Mouse (Mus musculus): ENCODE results near the gene Prkcb.

Prkcb gene

GRCm38 (mm10) chr7:122320843-122321544 is 32.4 kb downstream of the Prkcb start:
- DNase-seq (ENCODE audit: low spot score), result no peak

GRCm38 (mm10) chr7:122322038-122322690 is 33.6 kb downstream of the Prkcb start:
- no peak for DNase-seq (ENCODE audit: low spot score)

- no peak for DNase-seq (ENCODE audit: low spot score)
Measured at GRCm38 (mm10) chr7:122327942-122328341, 39.4 kb downstream of the Prkcb start.

- no peak for DNase-seq (ENCODE audit: low spot score)
Measured at GRCm38 (mm10) chr7:122328466-122328865, 39.9 kb downstream of the Prkcb start.

GRCm38 (mm10) chr7:122329588-122329987 is 41.0 kb downstream of the Prkcb start:
- no peak for DNase-seq (ENCODE audit: low spot score)

GRCm38 (mm10) chr7:122333686-122334085 is 45.1 kb downstream of the Prkcb start:
- no peak for DNase-seq (ENCODE audit: low spot score)

- no peak for DNase-seq (ENCODE audit: low spot score)
Measured at GRCm38 (mm10) chr7:122337302-122337701, 48.8 kb downstream of the Prkcb start.

GRCm38 (mm10) chr7:122338055-122338454 is 49.5 kb downstream of the Prkcb start:
- no peak for DNase-seq (ENCODE audit: low spot score)

GRCm38 (mm10) chr7:122339476-122339875 is 50.9 kb downstream of the Prkcb start:
- DNase-seq (ENCODE audit: low spot score), result no peak

GRCm38 (mm10) chr7:122341813-122342212 is 53.3 kb downstream of the Prkcb start:
- DNase-seq (ENCODE audit: low spot score), result no peak

GRCm38 (mm10) chr7:122344656-122345055 is 56.1 kb downstream of the Prkcb start:
- no peak for DNase-seq (ENCODE audit: low spot score)

GRCm38 (mm10) chr7:122346251-122347242 is 58.0 kb downstream of the Prkcb start:
- no peak for DNase-seq (ENCODE audit: low spot score)

GRCm38 (mm10) chr7:122347433-122347832 is 58.9 kb downstream of the Prkcb start:
- DNase-seq (ENCODE audit: low spot score), result no peak

- DNase-seq (ENCODE audit: low spot score), result no peak
Measured at GRCm38 (mm10) chr7:122349961-122350360, 61.4 kb downstream of the Prkcb start.

GRCm38 (mm10) chr7:122350741-122351140 is 62.2 kb downstream of the Prkcb start:
- no peak for DNase-seq (ENCODE audit: low spot score)

GRCm38 (mm10) chr7:122351816-122352215 is 63.3 kb downstream of the Prkcb start:
- no peak for DNase-seq (ENCODE audit: low spot score)

GRCm38 (mm10) chr7:122352566-122353277 is 64.2 kb downstream of the Prkcb start:
- DNase-seq (ENCODE audit: low spot score), result no peak

GRCm38 (mm10) chr7:122353329-122353728 is 64.8 kb downstream of the Prkcb start:
- DNase-seq (ENCODE audit: low spot score), result no peak

GRCm38 (mm10) chr7:122356941-122357340 is 68.4 kb downstream of the Prkcb start:
- DNase-seq (ENCODE audit: low spot score), result no peak

- DNase-seq (ENCODE audit: low spot score), result peak; percentile 2
Measured at GRCm38 (mm10) chr7:122357847-122358246, 69.3 kb downstream of the Prkcb start.

- DNase-seq (ENCODE audit: low spot score), result no peak
Measured at GRCm38 (mm10) chr7:122366635-122367034, 78.1 kb downstream of the Prkcb start.

Data from adipocyte (in vitro differentiated cells).